In the genomic region with DNA sequence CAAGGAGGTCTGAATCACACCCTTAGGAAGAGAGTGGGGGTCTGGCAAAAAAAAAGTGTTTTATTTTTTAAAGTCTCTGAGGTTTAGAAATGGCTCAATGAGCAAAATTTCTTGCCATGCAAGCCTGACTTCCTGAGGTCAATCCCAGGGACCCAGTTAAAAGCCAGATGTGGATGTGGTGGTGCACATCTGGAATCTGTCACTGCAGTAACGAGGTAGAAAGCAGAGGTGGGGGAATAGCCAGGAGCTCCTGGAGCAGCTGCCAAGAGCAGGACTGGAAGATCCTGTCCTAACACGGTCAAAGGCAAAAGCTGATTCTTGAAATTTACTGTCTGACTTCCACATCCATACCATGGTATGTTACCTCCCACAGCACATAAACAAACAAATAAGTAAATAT, we compare ENCODE assay signal across 28 mouse cellular contexts.
DNase-seq lines count a peak whose midpoint lies in the region; ATAC-seq and TF ChIP-seq lines count a peak whose summit lies in the region.
"Had no signal": no experiment of that assay in that cellular context is flagged by ENCODE, and none has a peak within 500 bp of the region (broad histone marks: within the 10 kb centered on the region; RNA-seq: fewer than 3 reads in every experiment).

No protein-coding gene starts in this region.

- H3K9ac ChIP-seq in limb, embryonic 11.5 days (ENCODE audit: low read length): no peak overlapping the region
- H3K9ac ChIP-seq in limb, embryonic 14.5 days (ENCODE audit: low read depth, low read length, severe bottlenecking): no peak overlapping the region
- no peak overlapping the region for H3K9ac ChIP-seq in heart, adult 2 months (ENCODE audit: low read depth, low read length)
- H3K9ac ChIP-seq: embryonic facial prominence, embryonic 12.5 days; forebrain, postnatal 0 days; hindbrain, embryonic 13.5 days had no signal

- intact Hi-C loops in heart, adult 2 months (cut with DNase I): no loop called here

- peak; percentile 38 for DNase-seq in embryonic facial prominence, embryonic 10.5 days (ENCODE audit: low spot score)
- DNase-seq in forelimb bud, embryonic 11.5 days (ENCODE audit: low read depth, low spot score): peak; percentile 67
- DNase-seq in limb, embryonic 11.5 days (ENCODE audit: low spot score): peak; percentile 65
- peak; percentile 58 for DNase-seq in limb, embryonic 14.5 days (ENCODE audit: low spot score)
- DNase-seq in cerebellum, adult 11 months: no peak
- DNase-seq in heart, adult 2 months: no peak
- DNase-seq: adrenal gland, postnatal 10 days; adrenal gland, postnatal 36 days; cerebellum, adult 2 months; cerebellum, adult 9-11 months; cerebellum, postnatal 25 days; embryo, embryonic 11 days; forebrain, postnatal 0 days; gastrocnemius, postnatal 10 days; gastrocnemius, postnatal 36 days had no signal

- 39% methylated on average over 2 of the region's 2 CpGs for WGBS in embryonic facial prominence, embryonic 10.5 days
- 6% methylated on average over 2 of the region's 2 CpGs for WGBS in limb, embryonic 11.5 days
- WGBS in limb, embryonic 14.5 days: 3% methylated on average over 2 of the region's 2 CpGs
- WGBS in heart, adult 2 months: 40% methylated on average over 2 of the region's 2 CpGs

- no peak for TF ChIP-seq POLR2A in limb, embryonic 14.5 days (IDR thresholded peaks at IDR 0.05; ENCODE audit: borderline replicate concordance, extremely low read depth, insufficient read depth, insufficient read length)
- no peak for TF ChIP-seq POLR2A in heart, adult 2 months (IDR thresholded peaks at IDR 0.05; ENCODE audit: insufficient read depth, low read depth, low read length)

- H3K27me3 ChIP-seq in embryonic facial prominence, embryonic 10.5 days (replicated peaks; ENCODE audit: low read depth, poor library complexity, severe bottlenecking): no peaks in the 10 kb centered on the region; the same call in 1 of the 2 replicates
- no peaks in the 10 kb centered on the region for H3K27me3 ChIP-seq in limb, embryonic 11.5 days (ENCODE audit: control insufficient read depth, insufficient read depth, low read length)
- H3K27me3 ChIP-seq in limb, embryonic 14.5 days (ENCODE audit: control insufficient read depth, insufficient read depth, low read length): no peaks in the 10 kb centered on the region
- no peaks in the 10 kb centered on the region for H3K27me3 ChIP-seq in heart, adult 2 months (ENCODE audit: control insufficient read depth, insufficient read depth, low read length)
- H3K27me3 ChIP-seq: CH12.LX; embryonic facial prominence, embryonic 12.5 days; hindbrain, embryonic 13.5 days; Patski had no signal

- no peaks in the 10 kb centered on the region for H3K79me2 ChIP-seq in heart, adult 2 months (replicated peaks; ENCODE audit: control insufficient read depth, insufficient read depth, low read length)

- no peaks in the 10 kb centered on the region for H3K36me3 ChIP-seq in embryonic facial prominence, embryonic 10.5 days (replicated peaks)
- H3K36me3 ChIP-seq in limb, embryonic 11.5 days (ENCODE audit: control insufficient read depth, insufficient read depth, low read length): no peaks in the 10 kb centered on the region
- H3K36me3 ChIP-seq in limb, embryonic 14.5 days (ENCODE audit: control insufficient read depth, insufficient read depth, low read length): no peaks in the 10 kb centered on the region
- H3K36me3 ChIP-seq in heart, adult 2 months (ENCODE audit: control insufficient read depth, insufficient read depth, low read length): no peaks in the 10 kb centered on the region
- H3K36me3 ChIP-seq: embryonic facial prominence, embryonic 12.5 days; G1E; hindbrain, embryonic 13.5 days had no signal

- peaks cover 44% of the 10 kb centered on the region for H3K4me1 ChIP-seq in embryonic facial prominence, embryonic 10.5 days
- H3K4me1 ChIP-seq in limb, embryonic 11.5 days (ENCODE audit: control insufficient read depth, insufficient read depth, low read length): peaks cover 17% of the 10 kb centered on the region; the same call in 1 of the 2 replicates
- H3K4me1 ChIP-seq in limb, embryonic 14.5 days (ENCODE audit: control insufficient read depth, insufficient read depth, low read length): peaks cover 17% of the 10 kb centered on the region; the same call in 1 of the 2 replicates
- no peaks in the 10 kb centered on the region for H3K4me1 ChIP-seq in heart, adult 2 months (ENCODE audit: control insufficient read depth, insufficient read depth, low read length)

- no peaks in the 10 kb centered on the region for H3K9me3 ChIP-seq in embryonic facial prominence, embryonic 10.5 days
- no peaks in the 10 kb centered on the region for H3K9me3 ChIP-seq in limb, embryonic 11.5 days (ENCODE audit: control insufficient read depth, low read length)
- H3K9me3 ChIP-seq in limb, embryonic 14.5 days (ENCODE audit: control insufficient read depth, low read length): no peaks in the 10 kb centered on the region
- H3K9me3 ChIP-seq: embryonic facial prominence, embryonic 12.5 days; hindbrain, embryonic 13.5 days had no signal

- no peak for TF ChIP-seq EP300 in heart, adult 2 months (IDR thresholded peaks at IDR 0.05; ENCODE audit: insufficient read depth, low read depth, low read length)

- no peak overlapping the region for H3K4me2 ChIP-seq in limb, embryonic 11.5 days (ENCODE audit: low read depth, severe bottlenecking)
- no peak overlapping the region for H3K4me2 ChIP-seq in limb, embryonic 14.5 days (replicated peaks; ENCODE audit: low read depth, low read length, severe bottlenecking)
- H3K4me2 ChIP-seq: embryonic facial prominence, embryonic 12.5 days; heart, embryonic 11.5 days; hindbrain, embryonic 13.5 days had no signal

- 0 out of 2 replicates have a peak, but pooled peaks have one; percentile 23 for ATAC-seq in limb, embryonic 11.5 days (ENCODE audit: insufficient number of reproducible peaks, low FRiP score, low TSS enrichment, low read depth)
- ATAC-seq in limb, embryonic 14.5 days (ENCODE audit: low FRiP score, low read depth): peak; percentile 71
- no peak for ATAC-seq in erythroid progenitor cell, adult 5-6 weeks (replicated peaks; ENCODE audit: low FRiP score, poor library complexity, severe bottlenecking)
- ATAC-seq in frontal cortex, adult (ENCODE audit: low TSS enrichment): no peak
- ATAC-seq: forebrain, embryonic 14.5 days; forebrain, postnatal 0 days; hindbrain, embryonic 16.5 days; inflammation-experienced regulatory T-cells, adult 6 months; intestine, embryonic 16.5 days; Patski had no signal

- H3K4me3 ChIP-seq in embryonic facial prominence, embryonic 10.5 days: no peak overlapping the region
- no peak overlapping the region for H3K4me3 ChIP-seq in limb, embryonic 11.5 days (ENCODE audit: low read depth, low read length)
- H3K4me3 ChIP-seq in limb, embryonic 14.5 days (replicated peaks; ENCODE audit: low read length): no peak overlapping the region
- no peak overlapping the region for H3K4me3 ChIP-seq in heart, adult 2 months
- H3K4me3 ChIP-seq: embryonic facial prominence, embryonic 12.5 days; erythroblast, embryonic 14.5 days; hindbrain, embryonic 13.5 days had no signal

- H3K27ac ChIP-seq in embryonic facial prominence, embryonic 10.5 days (replicated peaks): no peak overlapping the region
- H3K27ac ChIP-seq in limb, embryonic 11.5 days (replicated peaks; ENCODE audit: low read depth, low read length): no peak overlapping the region
- H3K27ac ChIP-seq in limb, embryonic 14.5 days (replicated peaks; ENCODE audit: low read depth, low read length): no peak overlapping the region
- no peak overlapping the region for H3K27ac ChIP-seq in heart, adult 2 months
- H3K27ac ChIP-seq: embryonic facial prominence, embryonic 12.5 days; hindbrain, embryonic 13.5 days had no signal

- no peak for TF ChIP-seq CTCF in heart, adult 2 months (IDR thresholded peaks at IDR 0.05)

Comparison
In these comparisons a context has a peak if more than half of its experiments do, and no peak if none do; other contexts are left out.
1. DNase-seq: peak in embryonic facial prominence, embryonic 10.5 days (single experiment), forelimb bud, embryonic 11.5 days (single experiment), limb, embryonic 11.5 days (single experiment) and limb, embryonic 14.5 days (single experiment); none in cerebellum, adult 11 months (single experiment) and heart, adult 2 months (0 of 2).
2. ATAC-seq: peak in limb, embryonic 11.5 days (single experiment) and limb, embryonic 14.5 days (single experiment); none in erythroid progenitor cell, adult 5-6 weeks (single experiment) and frontal cortex, adult (single experiment).